Mouse (Mus musculus) cortical plate, adult 2 months (tissue): ENCODE results near the gene Lefty2.

Source experiments
- CTCF ChIP-seq: fragments of 200-500 bp; IDR thresholded peaks from 2 replicates; pipeline ENCODE4 v1.5.1; 2011; ENCODE audit warnings: mild to moderate bottlenecking, control low read depth, low read length; ENCODE audit not compliant: insufficient read depth; ENCODE audit errors: extremely low read depth
- POLR2A ChIP-seq: fragments of 200-500 bp; IDR thresholded peaks from 2 replicates; pipeline ENCODE4 v1.6.1; 2011; ENCODE audit warnings: mild to moderate bottlenecking, low read length, control low read depth; ENCODE audit not compliant: insufficient read depth; ENCODE audit errors: extremely low read depth

- TF ChIP-seq CTCF, result no peak
- TF ChIP-seq POLR2A, result no peak
These were observed 15.4 kb upstream of the Lefty2 start for GRCm38 (mm10) chr1:180877466-180877865.
